Mouse (Mus musculus): Measurements from ENCODE around the gene Mitf. TPM values are rescaled to one million over a fixed set of nuclear protein-coding genes. Genes with fewer than 3 reads are reported as not detected.

Mitf gene
- total RNA-seq, 2 experiments from 2014 or later = 52.0 to 60.2 TPM

GRCm38 (mm10) chr6:97873102-97873501 is 66.2 kb downstream of the Mitf start:
- intact Hi-C loops (cut with DNase I) = no loop called here
- no peak for DNase-seq

DNA sequence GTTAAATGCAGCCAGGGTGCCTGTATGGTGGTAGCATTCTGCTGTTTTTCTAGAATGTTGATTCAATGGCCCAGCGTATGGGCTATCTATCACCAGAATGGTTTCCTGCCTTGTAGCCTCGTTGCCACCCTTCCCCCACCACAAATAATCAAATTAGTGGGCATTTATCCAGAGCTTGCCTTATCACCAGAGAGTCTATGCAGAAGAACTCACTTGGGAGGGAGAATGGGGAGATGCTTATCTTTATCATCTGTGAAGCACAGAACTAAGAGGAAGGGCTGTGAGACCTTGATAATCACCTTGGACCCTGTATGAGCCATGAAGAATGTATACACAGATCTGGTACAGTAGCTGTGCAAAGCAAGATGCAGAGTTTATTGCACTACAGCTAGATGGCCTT is 70.1 kb downstream of the Mitf start:
- intact Hi-C loops (cut with DNase I) = no loop called here
- no peak for DNase-seq

- DNase-seq = no peak
- intact Hi-C loops (cut with DNase I) = no loop called here
Observed at GRCm38 (mm10) chr6:97877492-97877891, 70.6 kb downstream of the Mitf start.

- intact Hi-C loops (cut with DNase I) = loop anchor here (10.0 kb wide), 1 partner anchor 124 kb away; no protein-coding TSS in a partner anchor
- peak in 1 of 2 experiments; percentile 13 for DNase-seq
Observed at GRCm38 (mm10) chr6:97880363-97880762, 73.5 kb downstream of the Mitf start.

GRCm38 (mm10) chr6:97881935-97882334 is 75.1 kb downstream of the Mitf start:
- DNase-seq = peak; percentile 39 to 60

GRCm38 (mm10) chr6:97882931-97883330 is 76.1 kb downstream of the Mitf start:
- intact Hi-C loops (cut with DNase I) = loop anchor here (10.0 kb wide), 1 partner anchor 122 kb away; no protein-coding TSS in a partner anchor
- no peak for DNase-seq

More at GRCm38 (mm10) chr6:97881935-97882334, 75.1 kb downstream of the Mitf start:
- intact Hi-C loops (cut with DNase I) = loop anchor here (10.0 kb wide), 1 partner anchor 123 kb away; no protein-coding TSS in a partner anchor

- no peak for DNase-seq
- intact Hi-C loops (cut with DNase I) = loop anchor here (10.0 kb wide), 1 partner anchor 121 kb away; no protein-coding TSS in a partner anchor
Observed at GRCm38 (mm10) chr6:97883496-97883895, 76.6 kb downstream of the Mitf start.

- intact Hi-C loops (cut with DNase I) = loop anchor here (10.0 kb wide), 1 partner anchor 120 kb away; no protein-coding TSS in a partner anchor
- DNase-seq = no peak
Observed at GRCm38 (mm10) chr6:97884971-97885370, 78.1 kb downstream of the Mitf start.

DNA sequence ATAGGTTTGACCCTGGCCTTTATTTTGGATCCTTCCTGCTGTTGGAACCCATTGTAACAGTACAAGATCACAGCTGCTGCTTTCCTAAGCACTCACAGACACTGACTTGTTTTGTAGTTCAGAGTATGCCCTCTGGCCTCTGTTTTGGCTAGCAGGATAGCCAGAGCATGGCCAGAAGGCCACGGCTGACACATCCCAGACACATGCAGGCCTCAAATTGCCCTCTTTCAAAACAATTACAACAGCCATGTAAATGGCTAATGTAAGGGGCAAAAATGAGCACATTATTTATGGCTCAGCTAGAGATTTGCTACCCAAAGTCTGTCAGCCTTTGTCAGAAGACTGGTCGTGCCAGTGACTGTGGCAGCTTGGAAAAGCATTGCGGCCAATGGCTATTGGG is 78.8 kb downstream of the Mitf start:
- DNase-seq = no peak
- intact Hi-C loops (cut with DNase I) = loop anchor here (10.0 kb wide), 1 partner anchor 119 kb away; no protein-coding TSS in a partner anchor

GRCm38 (mm10) chr6:97887893-97888292 is 81.0 kb downstream of the Mitf start:
- DNase-seq = no peak
- intact Hi-C loops (cut with DNase I) = loop anchor here (10.0 kb wide), 1 partner anchor 117 kb away; no protein-coding TSS in a partner anchor

- intact Hi-C loops (cut with DNase I) = loop anchor here (10.0 kb wide), 1 partner anchor 116 kb away; no protein-coding TSS in a partner anchor
- no peak for DNase-seq
Observed at GRCm38 (mm10) chr6:97888596-97888995, 81.7 kb downstream of the Mitf start.

DNA sequence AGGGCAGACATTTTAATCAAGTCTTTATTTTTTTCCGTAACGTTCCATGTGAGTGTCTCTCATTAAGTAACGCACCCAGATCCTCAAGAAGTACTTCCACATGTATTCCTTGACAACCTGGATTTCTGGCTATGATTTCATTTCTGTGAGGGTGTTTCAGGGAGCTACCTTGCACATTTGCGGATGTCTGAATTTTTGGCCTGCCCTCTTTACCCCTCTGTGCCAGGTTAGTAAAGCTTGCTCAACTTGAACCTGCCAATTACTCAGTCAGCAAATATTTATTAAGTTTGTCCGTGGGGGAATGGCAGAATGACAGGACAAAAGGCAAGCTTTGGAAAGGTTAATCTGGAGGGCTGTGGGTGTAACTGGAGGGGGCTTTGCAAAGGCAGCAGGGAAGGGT is 86.7 kb downstream of the Mitf start:
- DNase-seq = no peak
- intact Hi-C loops (cut with DNase I) = no loop called here

DNA sequence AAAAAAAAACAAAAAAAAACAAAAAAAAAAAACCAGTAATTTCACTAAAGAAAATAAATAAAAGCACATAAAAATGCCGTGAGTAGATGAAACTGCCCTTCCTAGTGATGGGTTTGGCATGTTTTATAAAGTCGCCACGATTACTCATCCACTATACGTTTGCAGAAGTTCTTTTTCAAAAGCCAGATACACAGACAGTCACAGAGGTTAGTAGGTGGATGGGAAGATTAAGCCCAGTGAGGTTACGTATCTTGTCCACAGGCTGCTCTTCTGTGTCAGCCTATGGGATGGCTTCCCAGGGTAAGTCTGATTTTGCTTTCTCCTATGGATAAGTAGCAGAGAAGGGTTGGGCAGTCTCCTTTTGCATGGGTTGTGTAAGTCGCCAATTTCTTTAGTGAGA is 90.3 kb downstream of the Mitf start:
- DNase-seq = no peak
- intact Hi-C loops (cut with DNase I) = no loop called here

DNA sequence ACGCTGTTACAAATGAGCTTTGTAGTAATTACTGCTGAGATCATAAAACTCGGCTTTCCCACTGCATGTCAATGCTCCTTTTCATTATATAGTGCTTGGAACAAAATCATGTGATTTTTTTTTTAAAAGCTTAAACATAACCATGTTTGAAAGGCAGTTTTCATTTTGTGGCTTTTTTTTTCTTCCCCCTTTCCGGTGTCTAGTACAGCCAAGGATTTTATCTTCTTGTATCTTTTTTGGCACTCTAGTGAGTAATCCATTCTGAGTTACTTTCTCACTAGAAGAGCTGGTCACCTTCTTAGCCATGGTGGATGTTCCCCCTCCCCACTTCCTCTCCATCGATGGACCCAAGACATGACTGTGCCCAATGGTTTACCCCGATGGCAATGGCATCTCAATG is 91.2 kb downstream of the Mitf start:
- no peak for DNase-seq
- intact Hi-C loops (cut with DNase I) = no loop called here

DNA sequence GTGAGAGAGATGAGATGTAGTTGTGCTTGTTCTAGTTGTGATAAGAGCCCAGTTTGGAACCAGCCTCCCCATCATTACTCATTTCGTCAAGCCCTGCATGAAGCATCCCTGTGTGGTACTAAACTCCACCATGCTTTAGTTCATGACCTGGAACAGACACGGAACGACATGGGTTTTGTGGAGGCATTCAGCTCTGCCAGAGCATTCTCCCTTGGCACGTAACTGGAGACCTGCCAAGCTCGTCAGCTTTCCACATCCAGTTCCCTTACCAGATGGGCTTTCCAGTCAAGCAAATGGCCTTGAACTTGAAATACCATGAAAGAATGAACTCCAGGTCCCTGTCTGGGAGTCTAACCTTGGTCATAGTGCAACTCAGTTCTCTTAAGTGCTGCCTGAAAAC is 94.7 kb downstream of the Mitf start:
- intact Hi-C loops (cut with DNase I) = no loop called here
- peak in 1 of 2 experiments; percentile 31 for DNase-seq

GRCm38 (mm10) chr6:97902205-97902604 is 95.4 kb downstream of the Mitf start:
- intact Hi-C loops (cut with DNase I) = no loop called here
- DNase-seq = no peak

GRCm38 (mm10) chr6:97914768-97915167 is 107.9 kb downstream of the Mitf start:
- intact Hi-C loops (cut with DNase I) = no loop called here
- no peak for DNase-seq

DNA sequence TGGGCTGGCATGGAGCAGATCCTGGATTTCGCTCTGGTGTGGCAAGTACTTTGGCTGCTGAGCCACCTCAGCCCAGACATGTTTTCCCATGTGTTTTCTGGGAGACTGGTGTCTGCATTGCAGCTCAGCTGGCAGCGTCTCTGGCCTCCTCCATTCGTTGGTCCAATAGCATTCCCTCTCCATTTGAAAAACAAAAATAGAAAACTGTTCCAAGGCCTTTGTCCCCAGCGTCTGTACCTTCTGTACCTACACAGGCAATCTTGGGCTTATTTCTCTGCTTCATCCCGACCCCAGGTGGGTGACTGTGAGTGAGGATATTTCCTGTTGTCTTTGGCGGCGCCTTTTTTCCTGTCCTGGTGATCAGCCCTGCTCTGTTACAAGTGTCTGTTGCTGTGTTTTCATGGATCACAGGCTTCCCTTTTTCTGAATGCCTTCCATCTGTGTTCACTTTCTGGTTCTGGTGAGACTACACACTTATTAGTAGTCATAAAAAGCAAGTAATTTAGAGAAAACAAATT is 109.6 kb downstream of the Mitf start:
- intact Hi-C loops (cut with DNase I) = no loop called here
- DNase-seq = no peak

- intact Hi-C loops (cut with DNase I) = no loop called here
- peak in 1 of 2 experiments; percentile 11 for DNase-seq
Observed at GRCm38 (mm10) chr6:97918051-97918450, 111.2 kb downstream of the Mitf start.

DNA sequence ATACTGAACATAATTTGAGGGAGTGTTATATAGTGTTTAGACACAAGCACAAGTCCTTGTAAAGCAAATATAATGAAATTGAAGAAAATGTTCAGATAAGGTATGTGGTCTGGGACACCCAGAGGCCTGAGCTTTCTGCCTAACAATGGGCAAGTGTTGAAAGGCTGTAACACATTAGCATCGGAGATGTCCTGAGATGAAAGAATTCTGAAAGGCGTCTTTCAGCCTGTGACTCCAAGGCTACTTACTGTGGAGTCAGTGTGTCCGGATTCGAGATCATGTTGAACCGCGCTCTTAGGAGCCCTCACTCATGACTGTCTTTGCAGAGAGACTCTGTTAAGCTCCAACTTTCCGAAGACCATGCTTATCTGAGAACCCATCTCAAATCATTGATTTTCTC is 111.6 kb downstream of the Mitf start:
- DNase-seq = no peak
- intact Hi-C loops (cut with DNase I) = no loop called here

- DNase-seq = no peak
- intact Hi-C loops (cut with DNase I) = no loop called here
Observed at GRCm38 (mm10) chr6:97919287-97919686, 112.4 kb downstream of the Mitf start.

- DNase-seq = no peak
- intact Hi-C loops (cut with DNase I) = no loop called here
Observed at GRCm38 (mm10) chr6:97921591-97921990, 114.7 kb downstream of the Mitf start.

GRCm38 (mm10) chr6:97924221-97924620 is 117.4 kb downstream of the Mitf start:
- intact Hi-C loops (cut with DNase I) = no loop called here
- DNase-seq = no peak
